Mouse (Mus musculus) cerebellum, adult 11 months (tissue): Measurements from ENCODE around the gene Map2k1.

Experiments used
- DNase-seq: peaks from one replicate; pipeline ENCODE4 v3.0.0; 2022

The Map2k1 gene

GRCm38 (mm10) chr9:64242381-64242831 lies 11.0 kb downstream of the Map2k1 start:
- no peak for DNase-seq

GRCm38 (mm10) chr9:64240681-64241080 lies 12.8 kb downstream of the Map2k1 start:
- DNase-seq: no peak

GRCm38 (mm10) chr9:64240116-64240515 lies 13.3 kb downstream of the Map2k1 start:
- DNase-seq: no peak

- no peak for DNase-seq
Measured at GRCm38 (mm10) chr9:64236056-64236455, 17.4 kb downstream of the Map2k1 start.

- DNase-seq: no peak
Measured at GRCm38 (mm10) chr9:64234768-64235435, 18.5 kb downstream of the Map2k1 start, which contains the start of gene Uchl4. Uchl4 (plus strand) TSS chr9:64235201.

GRCm38 (mm10) chr9:64233656-64234055 lies 19.8 kb downstream of the Map2k1 start:
- DNase-seq: no peak

GRCm38 (mm10) chr9:64232257-64232957 lies 21.0 kb downstream of the Map2k1 start:
- DNase-seq: no peak

GRCm38 (mm10) chr9:64231674-64232073 lies 21.8 kb downstream of the Map2k1 start:
- DNase-seq: no peak

- DNase-seq: no peak
Measured at GRCm38 (mm10) chr9:64231171-64231570, 22.3 kb downstream of the Map2k1 start.

GRCm38 (mm10) chr9:64228972-64229371 lies 24.5 kb downstream of the Map2k1 start:
- DNase-seq: no peak

- DNase-seq: no peak
Measured at GRCm38 (mm10) chr9:64227736-64228135, 25.7 kb downstream of the Map2k1 start.

- DNase-seq: no peak
Measured at GRCm38 (mm10) chr9:64225805-64226204, 27.6 kb downstream of the Map2k1 start.

GRCm38 (mm10) chr9:64222098-64222497 lies 31.3 kb downstream of the Map2k1 start:
- DNase-seq: no peak

- no peak for DNase-seq
Measured at GRCm38 (mm10) chr9:64221480-64221879, 32.0 kb downstream of the Map2k1 start.

GRCm38 (mm10) chr9:64220603-64221002 lies 32.8 kb downstream of the Map2k1 start:
- DNase-seq: no peak

GRCm38 (mm10) chr9:64219772-64220420 lies 33.5 kb downstream of the Map2k1 start:
- DNase-seq: no peak

GRCm38 (mm10) chr9:64219305-64219704 lies 34.1 kb downstream of the Map2k1 start:
- no peak for DNase-seq

- no peak for DNase-seq
Measured at GRCm38 (mm10) chr9:64217887-64218286, 35.5 kb downstream of the Map2k1 start.

GRCm38 (mm10) chr9:64216641-64217040 lies 36.8 kb downstream of the Map2k1 start:
- no peak for DNase-seq

- DNase-seq: no peak
Measured at GRCm38 (mm10) chr9:64216090-64216489, 37.3 kb downstream of the Map2k1 start.

- no peak for DNase-seq
Measured at GRCm38 (mm10) chr9:64214452-64214851, 39.0 kb downstream of the Map2k1 start.

GRCm38 (mm10) chr9:64207509-64208084 lies 45.8 kb downstream of the Map2k1 start:
- no peak for DNase-seq

GRCm38 (mm10) chr9:64202866-64203265 lies 50.6 kb downstream of the Map2k1 start:
- DNase-seq: no peak
